Mouse (Mus musculus): ENCODE results near the gene Mbnl2.
"Not testable (repeated sequence)": the region's sequence is repeated elsewhere in the genome, so short reads cannot be mapped to it uniquely, and the experiment has no call there.

Mbnl2 gene

DNA sequence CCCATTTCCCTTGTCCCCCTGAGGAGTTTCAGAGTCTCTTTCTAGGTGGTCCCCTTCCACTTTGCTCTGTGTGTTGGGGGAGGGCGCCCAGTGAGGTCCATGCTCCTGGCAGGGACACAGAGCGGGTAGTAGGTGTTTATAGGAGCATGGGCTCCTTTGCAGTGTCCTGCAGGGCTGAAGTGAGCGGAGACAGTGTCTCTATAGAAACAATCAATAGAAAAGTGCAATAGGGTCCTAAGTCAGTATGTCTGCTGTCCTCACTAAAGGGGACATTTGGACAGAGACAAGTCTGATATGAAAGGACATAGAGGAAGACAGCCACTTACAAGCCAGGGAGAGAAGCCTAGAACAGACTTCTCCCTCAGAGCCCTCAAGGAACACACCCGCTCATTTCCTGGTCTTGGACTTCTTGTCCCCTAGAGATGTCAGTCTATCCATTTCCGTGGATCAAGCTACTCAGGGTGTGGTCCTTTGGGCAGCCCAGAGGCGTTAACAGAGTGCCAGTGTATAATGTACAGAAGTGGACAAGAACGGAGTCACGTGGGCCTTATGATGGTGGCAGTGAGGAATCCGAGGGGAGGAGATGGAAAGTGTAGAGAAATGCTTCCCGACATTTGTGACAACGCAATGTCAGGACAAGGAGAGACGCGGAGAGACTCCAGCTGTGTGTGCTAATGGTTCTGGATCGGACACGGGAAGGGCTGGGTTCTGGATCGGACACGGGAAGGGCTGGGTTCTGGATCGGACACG, 82.0 kb downstream of the Mbnl2 start:
- DNase-seq (ENCODE audit: low read depth) = no peak

DNA sequence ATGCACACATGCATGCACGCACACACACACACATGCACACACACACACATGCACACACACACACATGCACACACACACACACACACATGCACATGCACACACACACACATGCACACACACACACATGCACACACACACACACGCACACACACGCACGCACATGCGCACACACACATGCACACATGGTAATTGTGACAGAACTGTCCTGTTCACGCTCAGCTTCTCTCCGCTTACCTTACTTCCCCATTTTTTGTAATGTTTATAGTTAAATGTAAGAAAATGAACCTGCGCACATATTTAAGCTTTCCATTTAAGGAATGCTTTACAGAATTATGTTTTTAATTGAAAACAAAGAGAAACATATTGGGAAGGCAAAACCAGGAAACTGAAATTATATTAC, 84.1 kb downstream of the Mbnl2 start:
- DNase-seq (ENCODE audit: low read depth) = not testable (repeated sequence)

DNA sequence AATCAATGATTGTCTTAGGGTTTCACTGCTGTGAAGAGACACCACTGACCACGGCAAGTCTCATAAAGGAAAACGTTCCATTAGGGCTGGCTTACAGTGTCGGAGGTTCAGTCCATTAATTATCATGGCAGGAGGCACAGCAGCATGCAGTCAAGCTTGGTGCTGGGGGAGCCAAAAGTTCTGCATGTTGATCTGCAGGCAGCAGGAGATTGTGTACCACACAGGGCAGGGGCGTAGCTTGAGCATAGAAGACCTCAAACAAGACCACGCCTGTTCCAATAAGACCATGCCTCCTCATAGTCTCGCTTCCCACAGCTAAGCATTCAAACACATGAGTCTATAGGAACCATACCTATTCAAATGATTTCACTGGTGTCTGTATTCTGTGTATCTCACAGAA, 85.7 kb downstream of the Mbnl2 start:
- DNase-seq (ENCODE audit: low read depth) = no peak

DNA sequence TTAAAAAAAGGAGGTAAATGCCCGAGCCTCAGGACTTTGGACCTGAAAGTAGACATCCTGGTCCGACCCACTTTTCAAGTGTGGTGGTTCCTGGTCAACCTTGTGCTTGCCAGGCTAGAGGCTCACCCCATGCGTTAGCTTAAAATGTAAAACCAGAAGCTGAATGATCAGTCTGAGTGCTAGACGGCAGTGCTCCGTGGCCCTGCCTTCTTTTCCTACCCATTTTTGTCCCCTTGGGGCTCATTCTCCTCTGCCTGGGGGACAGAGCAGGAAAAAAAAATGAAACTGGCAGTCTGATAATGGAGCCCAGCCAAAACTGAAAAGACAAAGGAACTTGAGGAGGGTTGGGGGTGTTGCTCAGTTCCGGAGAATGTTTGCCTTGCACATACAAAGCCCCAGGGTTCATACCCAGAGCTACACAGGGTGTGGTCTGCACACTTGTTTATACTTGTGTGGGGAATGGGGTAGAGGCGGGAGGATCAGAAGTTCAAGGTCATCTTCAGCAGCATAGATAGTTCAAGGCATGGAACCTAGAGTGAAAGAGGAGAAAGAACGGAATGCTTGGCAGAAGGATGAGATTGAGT, 87.0 kb downstream of the Mbnl2 start:
- DNase-seq (ENCODE audit: low read depth) = no peak

DNA sequence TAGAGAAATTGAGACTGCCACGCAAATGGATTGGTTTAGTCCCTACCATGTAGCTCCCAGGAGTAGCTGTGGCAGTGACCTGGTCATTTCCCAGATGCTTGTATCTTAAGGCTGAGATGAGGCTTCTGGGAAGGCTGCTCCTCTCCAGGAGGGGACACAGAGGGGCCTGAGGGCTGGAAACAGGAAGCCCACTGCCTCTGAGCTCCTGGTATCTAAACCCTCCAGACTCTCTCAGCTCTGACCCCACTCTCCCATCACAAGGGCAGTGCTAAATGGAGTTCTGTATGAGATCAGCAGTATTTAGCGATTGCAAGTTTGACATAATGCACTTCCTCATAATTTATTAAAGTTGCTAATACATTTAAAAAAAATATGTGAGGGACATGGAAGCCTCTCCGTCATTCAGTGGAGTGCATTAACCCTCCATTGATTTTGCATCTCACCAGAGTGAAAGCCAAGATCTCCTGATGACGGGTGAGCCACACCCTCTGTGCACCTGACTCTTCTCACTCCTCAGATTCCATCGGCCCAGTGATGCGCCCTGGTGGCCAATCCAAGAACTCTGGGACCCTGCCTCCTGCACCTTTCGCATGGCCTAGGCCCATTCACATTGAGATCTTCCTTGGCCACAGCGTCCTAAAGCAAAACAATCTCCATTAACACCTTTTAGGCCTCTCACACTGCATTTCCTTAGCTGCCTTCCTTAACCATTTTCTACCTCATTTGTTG, 87.8 kb downstream of the Mbnl2 start:
- DNase-seq (ENCODE audit: low read depth) = no peak

DNA sequence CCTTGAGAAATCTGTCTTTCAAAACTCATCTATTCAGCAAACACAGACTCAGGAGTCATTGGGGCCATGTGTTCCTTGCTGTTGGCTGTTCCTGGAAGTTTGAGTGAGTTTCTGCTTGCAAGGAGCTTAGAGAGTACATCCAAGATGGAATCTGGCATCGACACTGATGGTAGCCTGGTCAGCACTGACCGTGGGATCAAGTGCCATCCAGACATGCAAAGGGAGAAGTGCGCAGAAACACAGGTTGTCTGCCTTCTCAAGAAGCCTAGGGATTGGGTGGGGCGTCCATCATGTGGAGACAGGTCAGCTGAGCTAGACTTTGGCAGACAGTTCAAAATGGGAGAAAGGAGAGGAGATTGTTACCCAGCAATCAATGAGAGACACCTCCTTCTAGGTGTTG, 89.6 kb downstream of the Mbnl2 start:
- DNase-seq (ENCODE audit: low read depth) = no peak

DNA sequence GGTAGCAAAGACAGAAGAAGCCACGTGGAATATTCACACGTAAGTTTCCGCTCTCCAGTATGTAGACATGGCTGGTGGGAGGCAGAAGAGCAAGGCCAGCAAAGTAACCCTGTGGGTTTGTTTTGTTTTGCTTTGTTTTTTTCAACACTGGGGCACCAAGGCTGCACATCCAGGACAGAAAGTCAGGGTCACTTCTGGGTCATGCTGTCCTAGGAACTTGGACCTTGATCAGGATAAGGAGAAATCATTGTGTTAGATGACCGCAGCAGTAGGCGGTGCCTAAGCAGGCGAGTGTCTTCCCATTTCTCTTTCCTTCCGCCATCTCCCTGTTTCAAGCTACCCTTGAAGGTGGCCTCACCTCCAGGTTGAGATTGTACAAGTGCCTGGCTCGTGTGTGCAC, 91.5 kb downstream of the Mbnl2 start:
- DNase-seq (ENCODE audit: low read depth) = no peak

DNA sequence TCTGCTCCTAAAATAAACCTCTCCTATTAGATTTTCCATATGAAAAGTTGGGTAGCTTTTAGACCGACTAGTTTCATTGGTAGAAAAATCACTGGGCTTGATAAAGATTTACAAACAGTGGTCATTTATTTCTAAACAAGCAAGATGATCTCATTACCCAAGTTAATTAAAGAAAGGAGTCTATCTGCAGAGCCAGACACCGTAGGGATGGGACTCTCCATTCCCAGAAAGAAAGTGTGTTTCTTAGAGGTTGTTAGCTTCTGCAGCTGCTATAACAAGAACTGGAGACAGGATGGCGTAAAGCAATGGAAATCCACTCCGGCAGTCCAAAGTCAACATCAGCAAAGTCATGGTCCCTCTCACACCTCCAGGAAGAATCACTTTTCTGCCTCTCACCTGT, 92.1 kb downstream of the Mbnl2 start:
- no peak for DNase-seq (ENCODE audit: low read depth)

DNA sequence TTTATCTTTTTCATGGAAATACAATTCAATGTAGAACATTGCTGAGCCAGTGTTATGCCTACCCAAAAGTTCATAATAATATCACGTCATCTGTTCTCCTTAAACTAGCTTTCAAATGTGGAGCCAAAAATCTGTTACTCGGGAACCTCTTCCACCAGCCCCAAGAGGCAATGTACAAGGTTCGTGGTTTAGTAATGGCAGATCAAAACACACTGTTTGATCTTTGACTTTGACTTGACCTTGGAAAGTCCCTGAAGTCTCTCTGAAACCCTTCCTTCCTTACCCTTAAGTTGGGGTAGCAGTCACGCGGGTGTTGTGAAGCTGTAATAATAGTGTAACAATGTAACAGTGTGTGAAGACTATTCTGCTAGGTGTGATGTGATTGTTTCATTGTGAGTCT, 93.0 kb downstream of the Mbnl2 start:
- peak; percentile 13 for DNase-seq (ENCODE audit: low read depth)

DNA sequence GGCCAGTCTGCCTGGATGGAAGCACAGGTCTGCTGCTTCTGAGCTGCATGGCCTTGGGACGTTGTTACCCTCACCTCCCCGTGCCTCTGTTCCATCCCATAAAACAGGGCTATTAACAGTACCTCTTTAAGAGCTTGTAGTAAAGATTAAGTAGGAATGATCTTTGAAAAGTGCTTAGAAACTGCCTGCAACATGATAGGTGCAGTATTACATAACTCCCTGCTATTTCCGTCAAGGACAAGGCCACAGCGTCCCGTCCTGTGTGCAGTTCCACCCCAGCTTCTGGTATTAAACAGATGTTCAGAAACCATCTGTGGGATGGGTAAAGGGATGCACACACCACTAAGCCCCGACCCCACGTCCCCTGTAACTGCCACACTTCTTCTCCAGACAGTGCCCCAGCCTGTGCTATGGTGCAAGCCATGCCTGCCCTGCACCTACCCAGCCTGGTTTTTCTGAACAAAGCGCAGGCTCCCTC, 93.5 kb downstream of the Mbnl2 start:
- DNase-seq (ENCODE audit: low read depth) = no peak

DNA sequence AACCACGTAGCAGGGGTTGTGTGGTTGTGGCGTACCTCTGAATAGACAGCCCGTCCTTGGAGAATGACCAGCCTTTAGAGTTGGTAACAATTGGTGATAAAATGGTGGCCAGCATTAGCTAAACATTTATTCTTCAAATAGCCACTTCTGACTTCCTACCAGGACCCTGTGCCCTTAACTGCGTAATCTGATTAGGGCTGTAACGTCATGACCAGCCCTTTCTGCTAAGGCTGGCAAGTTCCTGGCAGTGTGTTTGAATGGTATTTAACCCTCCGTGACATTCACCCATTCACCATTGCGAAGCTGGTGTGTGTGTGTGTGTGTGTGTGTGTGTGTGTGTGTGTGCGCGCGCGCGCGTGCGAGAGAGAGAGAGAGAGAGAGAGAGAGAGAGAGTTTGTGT, 94.6 kb downstream of the Mbnl2 start:
- no peak for DNase-seq (ENCODE audit: low read depth)

DNA sequence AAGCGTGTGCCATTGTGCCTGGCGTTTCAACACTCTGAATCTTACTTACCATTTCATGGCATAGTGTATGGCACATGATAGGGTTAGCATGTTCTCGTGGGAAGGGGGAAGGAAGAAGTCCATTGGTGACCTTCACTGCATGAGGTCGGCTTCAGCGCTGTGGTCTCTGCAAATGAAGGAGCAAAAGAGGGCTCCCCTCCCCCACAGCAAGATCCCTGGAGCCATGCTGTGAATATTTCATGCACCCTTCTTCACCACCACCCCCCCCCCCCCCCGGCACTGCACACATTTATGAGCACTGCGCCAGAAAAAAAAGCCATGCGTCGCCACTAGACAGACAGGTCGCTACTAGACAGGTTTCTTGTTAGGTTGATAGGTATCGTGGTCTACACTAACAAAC, 95.2 kb downstream of the Mbnl2 start:
- no peak for DNase-seq (ENCODE audit: low read depth)

DNA sequence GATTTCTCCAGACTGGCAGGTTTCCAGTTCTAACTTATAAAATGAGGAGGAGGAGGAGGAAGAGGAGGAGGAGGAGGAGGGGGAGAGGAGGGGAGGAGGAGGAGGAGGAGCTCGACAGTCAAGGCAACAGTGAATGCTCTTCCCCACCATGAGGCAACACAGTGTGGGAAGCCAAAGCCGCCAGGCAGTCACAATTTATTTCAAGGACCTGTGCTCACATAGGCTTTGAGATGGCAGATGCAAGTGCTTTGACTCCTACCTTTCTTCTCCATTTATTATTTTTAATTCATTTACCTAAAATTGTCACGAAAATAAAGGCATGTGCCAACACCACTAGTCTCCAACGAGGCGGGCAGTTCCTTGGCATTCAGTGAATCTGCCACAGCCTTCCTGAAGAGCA, 95.7 kb downstream of the Mbnl2 start:
- no peak for DNase-seq (ENCODE audit: low read depth)

DNA sequence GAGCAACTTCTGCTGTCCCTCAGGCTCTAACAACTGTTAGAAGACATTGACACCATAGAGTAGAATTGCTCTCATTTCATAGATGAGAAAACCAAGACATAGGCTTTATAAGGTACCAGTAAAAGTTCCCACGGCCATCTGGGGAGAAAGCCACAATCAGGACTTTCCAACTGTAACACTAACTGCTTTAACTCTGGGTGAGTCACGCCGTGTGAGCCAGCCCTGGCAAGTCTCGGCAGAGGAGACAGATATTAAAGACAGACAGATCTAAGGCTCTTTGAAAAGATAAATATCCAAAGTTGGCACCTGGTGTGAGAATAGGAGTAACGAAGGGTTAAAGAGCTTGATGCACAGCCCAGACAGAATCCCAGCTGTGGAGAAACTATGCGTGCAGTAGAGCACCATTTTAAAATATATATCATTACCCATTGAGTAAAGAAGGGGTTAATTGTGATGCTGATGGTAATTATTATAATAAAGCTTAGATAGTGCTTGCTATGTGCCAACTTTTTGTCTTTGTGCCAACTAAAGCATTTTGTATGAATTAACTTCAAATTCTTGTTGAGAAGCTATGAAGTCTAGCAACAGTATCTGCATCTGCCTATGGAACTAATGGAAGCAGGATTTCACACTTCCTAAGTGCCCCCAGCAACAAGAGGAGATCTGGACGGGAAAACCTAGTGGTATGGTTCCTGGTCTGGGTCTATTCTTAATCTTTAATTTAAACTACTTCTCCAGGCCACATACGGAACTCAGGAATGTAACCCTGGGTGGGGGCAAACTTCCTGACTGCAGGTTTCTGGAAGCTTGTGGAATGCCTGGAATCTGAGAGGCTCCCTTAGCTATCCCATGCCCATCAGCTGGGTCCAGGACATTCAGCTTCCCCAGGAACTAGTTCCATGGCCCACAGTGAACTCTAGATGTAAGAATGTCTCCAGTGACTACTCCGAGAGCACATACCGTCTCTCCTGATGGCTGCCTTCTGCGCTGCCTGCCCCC, 97.9 kb downstream of the Mbnl2 start:
- no peak for DNase-seq (ENCODE audit: low read depth)

DNA sequence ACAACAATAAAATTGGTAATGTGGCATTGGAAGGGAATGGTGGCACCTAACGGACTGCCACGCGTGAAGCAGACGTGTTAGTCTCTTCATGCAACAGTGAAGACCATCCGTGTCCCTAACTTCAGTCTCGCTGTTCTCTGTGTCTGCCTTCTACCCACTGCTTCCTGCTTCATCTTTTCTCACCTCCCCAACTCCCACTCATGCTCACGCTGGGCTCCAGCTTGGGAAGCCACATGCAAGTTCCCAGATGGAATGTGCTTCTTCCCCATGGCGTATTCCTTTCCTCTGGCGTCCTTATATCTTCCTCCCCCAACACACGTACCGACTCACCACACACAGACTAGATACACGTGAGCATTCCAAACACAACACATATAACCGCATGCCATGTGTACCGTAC, 99.3 kb downstream of the Mbnl2 start:
- DNase-seq (ENCODE audit: low read depth) = no peak

DNA sequence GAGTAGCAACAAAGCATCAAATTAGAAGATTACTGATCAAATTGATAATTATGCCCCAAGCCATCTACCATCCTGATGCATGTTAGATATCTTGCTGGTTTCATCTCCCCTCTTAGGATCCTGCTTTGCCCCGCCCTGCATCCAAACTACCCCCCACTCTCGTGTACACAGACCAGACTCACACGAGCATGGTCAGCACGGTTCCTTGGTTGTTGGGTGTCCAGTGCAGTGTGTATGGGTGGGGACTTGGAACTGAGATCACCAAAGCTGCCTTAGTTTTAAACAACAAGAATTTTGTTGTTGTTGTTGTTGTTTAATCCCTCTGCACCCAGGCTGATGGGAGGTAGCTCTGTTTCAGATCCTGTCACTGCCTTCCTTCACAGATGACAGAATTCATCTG, 101.7 kb downstream of the Mbnl2 start:
- DNase-seq (ENCODE audit: low read depth) = no peak

DNA sequence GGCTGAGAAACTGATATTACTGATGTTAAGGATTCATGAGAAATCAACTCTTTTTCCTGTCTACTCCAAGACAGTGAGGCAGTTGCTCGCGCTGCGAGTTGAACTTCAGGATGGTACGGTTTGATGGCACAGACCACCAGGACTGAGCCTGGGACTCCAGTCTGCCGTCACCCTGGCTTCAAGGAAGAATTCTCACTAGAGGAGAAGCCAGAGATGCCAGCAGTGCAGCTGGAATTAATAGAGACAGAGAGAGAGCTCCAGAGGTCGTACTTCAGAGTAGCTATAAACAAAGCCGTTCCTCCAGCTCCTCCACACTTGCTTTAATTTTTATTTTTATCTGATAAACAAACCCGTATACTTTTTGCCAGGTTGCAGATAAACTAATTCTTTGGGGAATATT, 102.5 kb downstream of the Mbnl2 start:
- no peak for DNase-seq (ENCODE audit: low read depth)

DNA sequence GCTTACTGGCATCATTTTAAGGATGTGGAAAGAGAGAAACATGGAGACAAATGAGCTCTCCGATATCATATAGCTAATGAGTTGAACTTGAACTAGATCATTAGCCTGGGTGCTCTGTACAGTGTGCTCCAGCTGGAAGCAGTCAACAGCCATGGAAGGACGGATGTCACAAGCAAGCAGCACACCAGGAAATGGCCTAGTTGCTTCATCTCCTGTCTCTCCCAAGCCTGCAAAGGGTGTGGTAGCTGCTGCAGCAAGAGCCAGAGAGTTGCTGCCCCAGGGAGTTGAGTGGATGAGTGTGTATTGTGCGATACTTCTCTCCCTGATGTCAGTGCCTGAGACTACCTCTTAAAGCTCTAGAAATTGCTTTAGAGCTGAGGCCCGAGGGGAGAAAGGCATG, 104.2 kb downstream of the Mbnl2 start:
- no peak for DNase-seq (ENCODE audit: low read depth)

DNA sequence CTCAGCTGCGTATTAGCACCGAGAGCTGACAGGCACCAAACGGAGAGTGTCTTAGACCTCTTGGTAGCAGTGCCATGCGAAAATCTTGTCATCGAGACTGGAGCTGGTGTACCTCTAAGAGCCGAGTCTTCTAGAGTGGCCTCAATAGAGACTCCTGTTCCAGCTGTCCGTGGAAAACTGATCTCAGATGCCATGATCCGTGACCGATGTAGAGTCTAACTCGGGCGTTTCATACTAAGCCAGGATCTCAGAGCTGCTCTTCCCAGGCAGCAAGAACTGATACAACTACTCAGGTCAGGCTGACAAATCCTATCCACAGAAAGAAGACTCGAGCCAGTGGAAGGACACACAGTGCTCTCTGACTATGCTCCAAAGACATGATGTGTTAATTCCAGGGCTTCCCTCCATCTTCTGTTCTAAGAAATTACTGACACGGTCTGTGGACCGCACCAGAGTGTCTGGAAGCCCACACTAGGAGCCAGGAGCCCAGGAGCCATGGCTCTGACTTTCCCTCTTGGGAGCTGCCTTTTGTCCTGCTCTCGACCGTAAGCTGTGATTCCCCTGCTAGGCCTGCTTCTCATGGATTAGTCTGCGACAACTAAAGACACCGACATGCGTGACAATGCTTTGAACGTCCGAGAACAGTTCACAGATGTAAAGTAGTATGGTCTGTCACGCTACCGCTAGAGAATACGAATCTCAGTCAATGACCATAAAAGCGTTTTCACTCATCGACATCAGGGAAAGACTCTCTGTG, 106.1 kb downstream of the Mbnl2 start:
- no peak for DNase-seq (ENCODE audit: low read depth)

DNA sequence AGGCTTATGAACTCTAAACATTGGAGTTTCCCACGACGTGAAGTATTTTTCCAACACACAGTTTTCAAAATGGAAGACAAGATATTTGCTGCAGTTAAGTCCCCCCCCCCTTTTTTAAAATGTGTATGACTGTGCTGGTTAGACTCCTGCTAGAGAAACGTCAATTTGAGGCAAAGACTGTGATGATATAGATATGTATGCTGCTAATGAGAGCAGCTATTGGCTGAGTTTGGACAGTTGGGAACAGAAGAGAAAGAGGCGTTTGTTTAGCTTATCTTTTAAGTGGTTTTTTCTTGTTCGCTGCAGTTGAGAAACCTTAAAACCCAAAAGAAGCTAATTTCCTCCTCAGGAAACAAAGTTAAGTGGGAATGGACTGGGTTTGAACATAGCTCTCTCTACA, 106.7 kb downstream of the Mbnl2 start:
- DNase-seq (ENCODE audit: low read depth) = no peak

DNA sequence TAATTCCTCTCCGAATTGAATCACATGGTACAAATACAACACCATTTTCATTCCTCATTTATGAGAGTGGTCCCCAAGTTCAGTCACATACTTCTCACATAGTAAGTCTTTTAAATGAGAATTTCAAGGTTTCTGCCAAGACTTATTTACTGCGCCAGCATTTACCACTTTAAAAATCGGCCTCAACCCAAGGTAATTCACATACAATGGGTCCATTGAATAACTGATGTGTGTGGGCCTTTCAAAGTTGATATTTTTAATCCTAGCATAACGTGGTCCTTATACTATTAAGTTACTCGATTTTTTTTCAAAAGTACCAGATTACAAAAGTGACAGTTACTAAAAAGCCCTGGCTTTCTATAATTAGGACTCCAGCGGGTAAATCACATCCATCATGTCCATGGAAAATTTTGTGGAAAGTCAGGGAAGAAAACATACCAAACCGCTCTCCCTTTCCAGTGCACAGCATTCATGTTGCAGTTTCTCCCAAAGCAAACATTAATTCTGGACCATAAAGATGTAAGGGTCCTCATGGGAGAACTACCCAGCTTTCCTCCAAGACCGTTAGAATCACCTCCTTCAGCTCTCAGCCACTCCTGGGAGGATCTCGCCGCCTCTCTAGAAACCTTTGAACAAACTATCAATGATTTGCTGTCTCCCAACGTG, 107.8 kb downstream of the Mbnl2 start:
- DNase-seq (ENCODE audit: low read depth) = no peak
